Mouse (Mus musculus) neural tube, embryonic 15.5 days (tissue): Measurements from ENCODE around the gene Cnga2. TPM values are rescaled to one million over a fixed set of nuclear protein-coding genes. Genes with fewer than 3 reads are reported as not detected.
"Not testable (repeated sequence)": the region's sequence is repeated elsewhere in the genome, so short reads cannot be mapped to it uniquely, and the experiment has no call there.

ENCODE experiments used
- ATAC-seq: fragments of 200-750 bp; cut with Nextera tagmentation; 2 replicates; pipeline ENCODE4 v1.8.0; 2017; ENCODE audit warnings: mild to moderate bottlenecking, moderate TSS enrichment, moderate library complexity; ENCODE audit not compliant: low FRiP score
- H3K27ac ChIP-seq: fragments of 300-500 bp; sonication (generic); replicated peaks from 2 replicates; pipeline ENCODE4 v1.5.1; 2015; ENCODE audit warnings: mild to moderate bottlenecking, inconsistent platforms
- H3K27me3 ChIP-seq: fragments of 300-500 bp; sonication (generic); replicated peaks from 2 replicates; pipeline ENCODE4 v1.6.1; 2015; ENCODE audit warnings: inconsistent platforms
- H3K36me3 ChIP-seq: fragments of 300-500 bp; sonication (generic); 2 replicates; pipeline ENCODE4 v1.6.1; 2015; ENCODE audit warnings: inconsistent platforms
- H3K4me1 ChIP-seq: fragments of 300-500 bp; sonication (generic); 2 replicates; pipeline ENCODE4 v1.6.1; 2015; ENCODE audit warnings: inconsistent platforms
- H3K4me2 ChIP-seq: fragments of 300-500 bp; sonication (generic); 2 replicates; pipeline ENCODE4 v1.6.1; 2015; ENCODE audit warnings: inconsistent platforms, mild to moderate bottlenecking, moderate library complexity
- H3K4me3 ChIP-seq: fragments of 300-500 bp; sonication (generic); replicated peaks from 2 replicates; pipeline ENCODE4 v1.5.1; 2015; ENCODE audit warnings: mild to moderate bottlenecking, inconsistent platforms
- H3K9ac ChIP-seq: fragments of 300-500 bp; sonication (generic); replicated peaks from 2 replicates; pipeline ENCODE4 v1.6.1; 2015; ENCODE audit warnings: mild to moderate bottlenecking, inconsistent platforms
- H3K9me3 ChIP-seq: fragments of 300-500 bp; sonication (generic); replicated peaks from 2 replicates; pipeline ENCODE4 v1.6.1; 2016; ENCODE audit warnings: inconsistent platforms
- WGBS: fragments of 180-500 bp; shearing (Covaris S2); methylation state at CpG from one replicate; pipeline ENCODE4 v1.1.7; 2015; ENCODE audit warnings: mixed read lengths; 5-methylcytosine and 5-hydroxymethylcytosine counted together
- polyA plus RNA-seq: library from polyadenylated mRNA; unstranded; fragments of >200 nt; fragmentation: Nextera tagmentation; extraction: Ambion mirVana; gene quantifications from 2 replicates; pipeline ENCODE4 v1.2.1, GENCODE M21; 2015

The Cnga2 gene
- polyA plus RNA-seq, result 0.22 and 0.27 TPM in 2 replicates

DNA sequence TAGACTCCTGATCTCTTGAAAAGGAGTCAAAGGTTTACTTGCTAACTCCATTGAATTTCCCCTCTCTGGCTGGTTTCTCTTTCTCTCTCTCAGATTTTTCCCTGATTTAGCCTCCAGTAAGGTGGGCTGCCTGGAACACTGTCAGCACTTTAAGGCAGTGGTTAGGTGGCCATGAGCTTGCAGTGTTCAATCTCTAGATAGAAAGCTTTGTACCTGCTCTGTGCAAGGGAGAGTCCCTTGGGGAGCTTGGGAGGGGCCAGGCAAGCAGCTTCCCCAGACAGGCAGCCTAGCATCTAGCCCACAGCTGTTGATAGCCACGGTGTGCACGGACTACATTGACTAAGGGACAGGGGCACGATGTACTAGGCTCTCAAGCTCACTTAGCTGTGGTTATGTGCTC lies at the start of gene Cnga2:
TSS of gene Cnga2 (plus strand) at position 301 of the 400 bp plus-strand sequence.
- 89% methylated on average over 3 of the region's 3 CpGs for WGBS

DNA sequence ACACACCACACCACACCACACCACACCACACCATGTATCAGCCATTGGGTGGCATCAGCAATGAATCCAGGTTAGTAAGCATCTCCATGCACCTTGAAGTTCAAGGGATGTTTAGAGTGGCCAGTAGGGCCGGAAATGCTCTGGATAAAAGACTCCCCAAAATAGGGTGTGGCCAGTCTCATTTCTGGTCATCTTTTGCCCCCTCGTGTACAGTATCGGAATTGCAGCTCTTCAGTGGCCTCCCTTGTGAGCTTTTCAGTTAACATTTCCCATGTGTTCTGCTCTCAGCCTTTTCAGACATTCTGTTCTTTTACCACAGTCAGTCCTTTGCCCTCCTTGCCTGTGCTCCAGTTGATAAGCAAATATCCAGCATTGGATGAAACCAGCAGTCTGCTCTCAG lies 45.0 kb upstream of the Cnga2 start:
- H3K4me3 ChIP-seq, result no peak overlapping the region
- H3K4me2 ChIP-seq, result no peak overlapping the region
- 30% methylated on average over 3 of the region's 3 CpGs for WGBS
- H3K4me1 ChIP-seq, result no peaks in the 10 kb centered on the region
- H3K27ac ChIP-seq, result no peak overlapping the region
- ATAC-seq, result no peak
- no peak overlapping the region for H3K9ac ChIP-seq
- H3K9me3 ChIP-seq, result no peaks in the 10 kb centered on the region
- no peaks in the 10 kb centered on the region for H3K36me3 ChIP-seq
- no peaks in the 10 kb centered on the region for H3K27me3 ChIP-seq

More for the DNA sequence above, at the start of gene Cnga2:
- Histone ChIP-seq H3K4me1 (no peaks in the 10 kb centered on the region), H3K9me3 (no peaks in the 10 kb centered on the region), H3K4me2 (no peak within 1 kb of the TSS), H3K27me3 (no peaks in the 10 kb centered on the region), H3K27ac (no peak within 1 kb of the TSS), H3K36me3 (no peaks in the 10 kb centered on the region), H3K4me3 (no peak within 1 kb of the TSS), H3K9ac (no peak within 1 kb of the TSS)
- ATAC-seq, result no peak

DNA sequence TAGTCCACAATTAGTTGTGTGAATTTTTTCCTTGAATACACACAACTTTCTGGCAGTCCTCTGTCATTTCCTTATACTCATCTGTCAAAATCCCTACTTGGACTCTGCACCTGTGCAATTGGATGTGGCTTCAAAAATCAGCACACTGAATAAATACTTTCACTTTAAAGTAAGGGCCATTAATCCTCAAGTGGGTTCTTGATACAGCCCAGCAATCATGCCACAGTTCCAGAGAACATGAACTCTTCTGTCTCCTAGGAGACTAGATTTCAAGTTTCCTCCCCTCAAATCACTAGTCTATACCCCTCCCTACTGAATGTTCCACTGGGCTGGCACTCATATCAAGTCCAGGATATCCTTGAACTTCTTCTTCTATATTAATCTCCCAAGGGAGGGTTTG lies 33.3 kb upstream of the Cnga2 start:
- Histone ChIP-seq H3K4me3 (no peak overlapping the region), H3K4me1 (no peaks in the 10 kb centered on the region), H3K36me3 (no peaks in the 10 kb centered on the region), H3K9me3 (no peaks in the 10 kb centered on the region), H3K27me3 (no peaks in the 10 kb centered on the region), H3K9ac (no peak overlapping the region), H3K4me2 (no peak overlapping the region), H3K27ac (no peak overlapping the region)
- ATAC-seq, result no peak

DNA sequence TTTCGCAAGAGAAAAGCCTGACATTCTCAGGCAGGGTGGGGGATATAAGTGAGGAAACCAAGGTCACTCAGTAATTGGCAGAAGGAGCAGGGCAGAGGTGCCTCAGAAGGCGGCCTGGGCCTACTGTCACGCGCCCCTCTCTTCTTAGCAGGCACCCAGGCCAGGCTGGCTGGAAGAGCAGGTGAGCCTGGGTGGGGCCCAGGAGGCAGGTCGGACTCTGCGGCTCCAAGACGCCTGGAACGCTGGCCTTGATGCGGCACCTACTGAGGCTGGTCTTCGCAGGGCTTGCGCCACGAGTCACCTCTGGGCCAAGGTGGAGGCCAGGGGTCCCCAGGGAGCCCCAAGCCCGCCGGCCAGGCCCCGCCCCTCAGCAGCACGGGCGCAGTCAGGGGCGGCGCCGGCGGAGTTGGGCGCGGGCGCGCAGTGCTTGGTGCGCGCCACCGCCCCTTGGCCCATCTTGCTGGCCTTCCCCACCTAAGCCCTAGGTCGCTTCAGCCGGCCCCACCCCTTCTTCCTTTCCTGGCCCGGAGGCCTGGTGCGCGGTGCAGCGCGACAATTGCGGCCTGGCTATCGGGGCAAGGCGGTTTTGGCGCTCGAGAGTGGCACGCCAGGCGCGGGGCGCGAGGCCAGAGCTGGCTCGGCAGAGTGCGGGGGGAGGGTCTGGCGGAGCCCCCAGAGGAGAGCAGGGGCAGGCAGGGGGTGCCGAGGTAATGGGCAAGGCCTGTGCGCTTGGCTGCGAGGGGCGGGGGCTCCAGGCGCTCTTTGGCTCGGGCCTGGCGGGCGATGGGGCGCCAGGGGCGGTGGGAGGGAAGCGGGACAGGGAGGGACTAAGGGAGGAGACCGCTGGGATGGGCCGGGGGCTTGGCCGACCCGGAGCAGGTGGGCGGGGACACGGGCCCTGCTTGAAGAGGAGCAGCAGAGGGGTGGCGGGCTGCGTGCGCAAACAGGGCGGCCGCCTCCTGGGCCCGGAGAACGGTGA lies 29.3 kb upstream of the Cnga2 start, which contains the start of gene Prrg3:
TSS of gene Prrg3 (plus strand) at position 552 of the 979 bp plus-strand sequence.
- Histone ChIP-seq H3K4me1 (no peaks in the 10 kb centered on the region), H3K4me3 (peak within 1 kb of the TSS; percentile 53), H3K4me2 (peak within 1 kb of the TSS; percentile 73), H3K9me3 (no peaks in the 10 kb centered on the region), H3K27ac (peak within 1 kb of the TSS; percentile 70), H3K36me3 (no peaks in the 10 kb centered on the region), H3K9ac (peak within 1 kb of the TSS; percentile 62), H3K27me3 (no peaks in the 10 kb centered on the region)
- 33% methylated on average over 62 of the region's 72 CpGs for WGBS
- ATAC-seq, result peak; percentile 89

DNA sequence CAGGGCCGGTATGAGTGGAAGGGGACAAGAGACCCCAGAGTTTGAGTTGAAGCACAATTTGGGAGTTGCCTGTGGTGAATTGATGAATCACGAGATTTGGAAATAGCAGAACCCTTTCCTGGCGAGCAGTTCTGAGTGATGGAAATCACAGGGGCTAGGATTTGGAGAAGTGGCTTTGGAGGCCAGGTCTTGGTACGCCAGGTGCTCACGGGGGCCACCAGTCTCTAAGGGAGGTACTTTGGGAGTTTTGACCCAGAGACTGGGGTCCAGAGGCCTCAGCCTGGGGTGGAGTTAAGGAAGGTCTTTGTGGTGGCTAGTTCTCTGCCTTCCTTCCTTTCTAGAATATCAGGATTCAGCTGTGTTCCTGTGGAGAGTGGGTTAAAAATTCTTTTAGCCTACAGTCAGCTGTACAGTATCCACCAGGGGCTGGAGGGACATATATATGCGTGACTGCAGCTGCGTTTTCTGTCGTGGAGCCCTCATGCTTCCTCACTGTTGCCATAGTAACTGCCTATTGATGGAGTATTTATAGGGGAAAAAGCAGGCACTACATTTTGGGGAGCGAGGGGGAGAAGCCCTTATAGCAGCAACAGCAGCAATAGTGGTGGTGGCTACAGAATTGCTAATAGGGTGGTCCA lies 28.3 kb upstream of the Cnga2 start:
- Histone ChIP-seq H3K4me2 (peak overlapping the region; percentile 73), H3K4me3 (peak overlapping the region; percentile 53), H3K27me3 (no peaks in the 10 kb centered on the region), H3K36me3 (no peaks in the 10 kb centered on the region), H3K27ac (peak overlapping the region; percentile 70), H3K4me1 (no peaks in the 10 kb centered on the region), H3K9me3 (no peaks in the 10 kb centered on the region), H3K9ac (peak overlapping the region; percentile 62)
- WGBS, result 28% methylated on average over 9 of the region's 9 CpGs
- ATAC-seq, result peak; percentile 65; the same call in 1 of the 2 replicates

DNA sequence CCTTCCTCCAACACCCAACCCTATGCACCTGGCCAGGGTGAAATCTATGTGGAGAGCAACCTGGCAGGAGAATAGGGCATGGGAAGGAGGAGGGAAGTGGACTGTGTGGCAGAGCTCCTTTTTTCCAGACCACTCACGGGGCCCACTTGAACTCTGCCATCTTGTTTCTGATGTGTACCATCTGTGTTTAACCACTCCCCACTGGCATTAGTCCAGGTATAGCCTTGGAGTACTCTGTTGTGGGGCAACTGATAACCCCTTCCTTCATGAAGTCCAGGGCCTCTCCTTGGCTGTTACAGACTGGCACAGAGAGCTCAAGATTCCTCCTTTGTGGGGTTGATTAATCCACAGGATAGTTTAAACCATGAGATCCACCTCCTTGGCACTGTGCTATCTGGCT lies 23.4 kb upstream of the Cnga2 start:
- Histone ChIP-seq H3K9ac (no peak overlapping the region), H3K4me2 (no peak overlapping the region), H3K36me3 (no peaks in the 10 kb centered on the region), H3K4me3 (no peak overlapping the region), H3K27me3 (no peaks in the 10 kb centered on the region), H3K9me3 (no peaks in the 10 kb centered on the region), H3K27ac (no peak overlapping the region), H3K4me1 (no peaks in the 10 kb centered on the region)
- no peak for ATAC-seq
- 81% methylated on average over 1 of the region's 1 CpGs for WGBS

DNA sequence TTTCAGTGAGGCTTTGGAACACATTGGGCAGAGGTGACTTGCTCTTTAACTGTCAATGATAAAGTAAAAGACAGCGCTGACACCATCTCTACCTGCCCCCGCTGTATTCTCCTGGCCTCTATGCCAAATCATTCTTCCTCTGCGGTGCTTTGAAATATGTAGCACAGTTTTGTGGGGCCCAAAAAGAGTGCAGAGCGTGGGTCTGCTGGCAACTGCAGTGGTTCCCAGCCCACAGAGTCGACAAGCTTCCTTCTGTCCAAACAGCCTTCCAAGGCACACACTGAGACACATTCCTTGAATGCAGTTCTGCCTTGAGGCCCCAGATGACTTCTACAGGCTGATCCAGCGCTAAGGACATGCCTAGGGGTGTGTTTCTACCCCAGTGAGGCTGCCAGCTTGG lies 22.8 kb upstream of the Cnga2 start:
- Histone ChIP-seq H3K27ac (no peak overlapping the region), H3K4me1 (no peaks in the 10 kb centered on the region), H3K27me3 (no peaks in the 10 kb centered on the region), H3K4me3 (no peak overlapping the region), H3K9ac (no peak overlapping the region), H3K36me3 (no peaks in the 10 kb centered on the region), H3K9me3 (no peaks in the 10 kb centered on the region), H3K4me2 (no peak overlapping the region)
- ATAC-seq, result no peak
- 80% methylated on average over 6 of the region's 6 CpGs for WGBS

DNA sequence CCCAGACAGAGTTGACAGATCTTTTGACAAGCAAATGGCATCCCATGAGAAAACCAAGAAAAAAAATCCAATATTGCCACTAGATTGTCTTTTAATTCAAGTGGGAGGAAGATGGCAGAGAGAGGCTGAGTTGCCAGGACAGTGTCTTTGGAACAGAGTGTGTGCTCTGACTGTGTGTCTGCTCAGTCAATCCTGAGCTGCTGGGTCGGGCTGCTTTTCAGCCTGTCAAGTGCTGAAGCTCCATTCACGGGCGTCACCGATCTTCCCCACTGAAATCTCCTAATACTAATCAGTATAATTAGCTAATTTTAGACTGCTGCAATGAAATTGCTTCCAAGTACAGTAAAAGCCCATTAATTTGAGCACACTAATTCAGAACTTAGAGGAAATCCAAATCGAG lies 20.3 kb upstream of the Cnga2 start:
- no peak overlapping the region for H3K4me3 ChIP-seq
- H3K9me3 ChIP-seq, result no peaks in the 10 kb centered on the region
- H3K4me2 ChIP-seq, result no peak overlapping the region
- H3K4me1 ChIP-seq, result no peaks in the 10 kb centered on the region
- no peak overlapping the region for H3K9ac ChIP-seq
- no peak overlapping the region for H3K27ac ChIP-seq
- 74% methylated on average over 5 of the region's 5 CpGs for WGBS
- H3K27me3 ChIP-seq, result no peaks in the 10 kb centered on the region
- H3K36me3 ChIP-seq, result no peaks in the 10 kb centered on the region
- no peak for ATAC-seq

DNA sequence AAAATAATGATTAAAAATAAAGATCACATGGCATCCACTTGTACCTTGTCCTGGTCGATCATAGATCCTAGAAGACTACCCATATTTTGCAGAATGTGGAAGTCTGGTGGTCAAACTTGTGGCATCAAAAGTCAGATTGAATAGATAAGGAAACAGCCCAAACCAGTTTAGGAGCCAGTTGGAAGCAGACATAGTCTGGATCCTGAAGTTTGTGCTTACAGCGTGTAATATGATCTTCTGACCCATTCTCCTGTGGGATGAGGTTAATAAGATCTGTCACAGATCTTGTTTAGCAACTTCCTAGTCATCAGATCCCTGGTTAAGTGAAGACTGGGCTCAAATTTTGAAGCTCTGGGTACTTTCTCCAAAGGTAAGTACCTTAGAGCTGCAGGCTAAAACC lies 19.0 kb upstream of the Cnga2 start, which contains the start of gene Fate1:
TSS of gene Fate1 (plus strand) at position 301 of the 400 bp plus-strand sequence.
- no peaks in the 10 kb centered on the region for H3K36me3 ChIP-seq
- no peaks in the 10 kb centered on the region for H3K4me1 ChIP-seq
- 86% methylated on average over 2 of the region's 2 CpGs for WGBS
- no peak within 1 kb of the TSS for H3K4me3 ChIP-seq
- no peak within 1 kb of the TSS for H3K9ac ChIP-seq
- ATAC-seq, result no peak
- no peaks in the 10 kb centered on the region for H3K27me3 ChIP-seq
- H3K9me3 ChIP-seq, result no peaks in the 10 kb centered on the region
- no peak within 1 kb of the TSS for H3K4me2 ChIP-seq
- H3K27ac ChIP-seq, result no peak within 1 kb of the TSS

DNA sequence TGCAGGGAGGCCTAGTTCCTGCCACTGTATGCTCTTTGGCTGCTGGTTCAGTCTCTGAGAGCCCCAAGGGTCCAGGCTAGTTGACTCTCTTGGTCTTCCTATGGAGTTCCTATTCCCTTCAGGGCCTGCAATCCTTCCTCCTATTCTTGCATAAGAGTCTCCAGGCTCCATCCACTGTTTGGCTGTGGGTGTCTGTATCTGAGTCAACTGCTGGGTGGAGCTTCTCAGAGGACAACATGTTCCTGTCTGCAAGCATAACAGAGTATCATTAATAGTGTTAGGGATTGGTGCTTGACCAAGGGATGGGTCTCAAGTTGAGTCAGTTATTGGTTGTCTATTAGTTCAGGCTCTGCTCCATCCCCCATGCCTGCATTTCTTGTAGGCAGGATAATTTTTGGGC lies 14.0 kb upstream of the Cnga2 start:
- H3K4me2 ChIP-seq, H3K9ac ChIP-seq, H3K36me3 ChIP-seq, ATAC-seq, H3K4me3 ChIP-seq, H3K9me3 ChIP-seq, H3K4me1 ChIP-seq, H3K27me3 ChIP-seq, H3K27ac ChIP-seq: not testable (repeated sequence)

DNA sequence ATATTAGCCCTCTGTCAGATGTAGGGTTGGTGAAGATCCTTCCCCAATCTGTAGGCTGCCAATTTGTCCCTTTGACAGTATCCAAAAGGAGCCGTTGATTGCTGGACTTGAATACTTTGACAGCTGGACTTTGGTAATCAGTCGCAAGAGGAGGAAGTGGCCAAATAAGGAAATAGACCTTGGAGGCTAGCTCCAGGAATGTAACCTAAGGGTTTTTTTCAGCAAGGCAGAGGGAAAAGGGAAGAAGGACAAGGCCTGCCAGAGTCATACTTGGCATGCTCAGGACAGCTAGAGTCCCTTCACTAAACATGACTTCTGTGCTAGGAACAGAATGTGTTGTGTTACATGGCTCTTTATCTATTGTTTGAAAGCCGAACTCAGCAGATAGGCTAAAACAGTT lies 11.2 kb upstream of the Cnga2 start:
- no peaks in the 10 kb centered on the region for H3K36me3 ChIP-seq
- no peak overlapping the region for H3K4me2 ChIP-seq
- ATAC-seq, result no peak
- no peak overlapping the region for H3K9ac ChIP-seq
- H3K27ac ChIP-seq, result no peak overlapping the region
- no peaks in the 10 kb centered on the region for H3K27me3 ChIP-seq
- no peaks in the 10 kb centered on the region for H3K4me1 ChIP-seq
- 86% methylated on average over 3 of the region's 3 CpGs for WGBS
- no peaks in the 10 kb centered on the region for H3K9me3 ChIP-seq
- H3K4me3 ChIP-seq, result no peak overlapping the region

DNA sequence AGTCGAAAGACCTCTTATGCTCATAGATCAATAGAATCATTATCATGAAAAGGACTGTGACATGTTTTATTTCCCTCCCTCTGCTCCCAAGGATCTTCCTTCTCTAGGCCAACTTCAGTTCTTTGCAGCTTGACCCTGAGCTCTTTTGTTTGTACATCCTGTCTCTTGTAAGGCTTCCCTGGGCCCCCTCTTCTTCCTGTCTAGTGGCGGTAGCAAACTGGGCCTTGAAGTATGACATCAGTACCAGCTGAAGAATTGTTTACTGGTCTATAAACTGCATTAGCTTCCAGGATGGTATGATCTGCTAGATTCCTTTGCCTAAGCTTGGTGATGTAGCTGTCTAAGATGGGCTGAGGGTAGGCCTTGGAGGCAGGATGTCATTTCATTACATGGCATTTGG lies 10.3 kb upstream of the Cnga2 start:
- no peaks in the 10 kb centered on the region for H3K27me3 ChIP-seq
- no peak overlapping the region for H3K4me3 ChIP-seq
- no peaks in the 10 kb centered on the region for H3K9me3 ChIP-seq
- WGBS, result 50% methylated on average over 2 of the region's 2 CpGs
- no peak overlapping the region for H3K9ac ChIP-seq
- H3K4me2 ChIP-seq, result no peak overlapping the region
- ATAC-seq, result no peak
- no peak overlapping the region for H3K27ac ChIP-seq
- no peaks in the 10 kb centered on the region for H3K4me1 ChIP-seq
- H3K36me3 ChIP-seq, result no peaks in the 10 kb centered on the region
